Mouse (Mus musculus): ENCODE results near the gene Hist1h3h.
A peak's percentile ranks its signal among the peaks of the same experiment; 100 is the strongest.
"Not testable (repeated sequence)": the region's sequence is repeated elsewhere in the genome, so short reads cannot be mapped to it uniquely, and the experiment has no call there.

Gene Hist1h3h

DNA sequence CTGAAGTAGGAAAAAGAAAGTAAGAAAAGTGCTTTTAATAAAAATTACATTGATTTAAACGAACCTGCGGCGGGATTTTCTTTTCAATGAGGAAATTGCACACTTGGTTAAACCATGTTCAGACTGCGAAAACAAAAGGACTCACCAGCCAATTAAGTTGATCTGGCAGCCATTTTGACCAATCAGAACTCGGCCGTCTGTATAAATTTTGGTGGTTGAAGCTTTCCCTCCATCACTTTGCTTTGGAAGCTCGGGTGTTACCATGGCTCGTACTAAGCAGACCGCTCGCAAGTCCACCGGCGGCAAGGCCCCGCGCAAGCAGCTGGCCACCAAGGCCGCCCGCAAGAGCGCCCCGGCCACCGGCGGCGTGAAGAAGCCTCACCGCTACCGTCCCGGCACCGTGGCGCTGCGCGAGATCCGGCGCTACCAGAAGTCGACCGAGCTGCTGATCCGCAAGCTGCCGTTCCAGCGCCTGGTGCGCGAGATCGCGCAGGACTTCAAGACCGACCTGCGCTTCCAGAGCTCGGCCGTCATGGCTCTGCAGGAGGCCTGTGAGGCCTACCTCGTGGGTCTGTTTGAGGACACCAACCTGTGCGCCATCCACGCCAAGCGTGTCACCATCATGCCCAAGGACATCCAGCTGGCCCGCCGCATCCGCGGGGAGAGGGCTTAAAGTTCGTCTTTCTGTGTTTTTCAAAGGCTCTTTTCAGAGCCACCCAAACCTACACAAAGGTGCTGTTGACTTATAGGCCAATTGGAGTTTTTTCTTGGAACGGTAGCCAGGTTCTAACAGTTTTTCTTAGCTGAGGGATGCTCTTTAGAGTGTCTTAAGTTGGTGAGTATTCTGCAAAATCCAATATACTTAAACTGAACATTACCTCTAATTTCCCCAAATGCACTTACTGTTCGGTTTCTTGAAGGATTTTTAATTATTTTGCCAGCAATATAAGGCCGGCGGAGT is at the start of gene Hist1h3h:
Hist1h3h (plus strand) TSS at position 263 of the 961 bp plus-strand sequence.
- not testable (repeated sequence) for H3K9me3 ChIP-seq (ENCODE audit: low read length); H3K27me3 ChIP-seq (ENCODE audit: insufficient read depth, low read length); H3K36me3 ChIP-seq (ENCODE audit: insufficient read depth, low read length)
- Histone ChIP-seq H3K4me1 (replicated peaks; ENCODE audit: low read depth, low read length) (peaks cover 30% of the 10 kb centered on the region), H3K4me3 (replicated peaks; ENCODE audit: low read length) (peak within 1 kb of the TSS; percentile 75)

DNA sequence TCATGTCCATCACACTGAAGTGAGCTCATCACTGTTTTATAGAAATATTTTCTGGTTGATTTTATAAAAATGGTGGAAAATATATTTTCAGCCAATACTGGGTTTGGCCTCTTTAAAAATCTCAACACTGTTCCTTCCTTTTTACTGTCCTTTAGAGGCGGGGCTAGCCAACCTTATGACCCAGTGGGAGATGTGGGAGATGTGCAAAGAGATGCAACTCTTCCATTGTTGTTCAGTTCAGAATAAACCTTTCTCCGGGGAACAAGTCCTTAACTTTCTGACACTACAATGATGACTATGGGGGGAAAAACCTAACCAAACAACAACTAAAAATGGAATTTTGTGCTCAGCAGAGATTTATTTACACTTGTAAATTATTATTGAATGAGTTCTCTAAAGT is 40.2 kb upstream of the Hist1h3h start, which contains the start of gene Olfr1360:
Olfr1360 (minus strand) TSS at position 101 of the 400 bp plus-strand sequence.
- Histone ChIP-seq H3K27me3 (ENCODE audit: insufficient read depth, low read length) (no peaks in the 10 kb centered on the region), H3K4me1 (replicated peaks; ENCODE audit: low read depth, low read length) (no peaks in the 10 kb centered on the region), H3K36me3 (ENCODE audit: insufficient read depth, low read length) (no peaks in the 10 kb centered on the region), H3K4me3 (replicated peaks; ENCODE audit: low read length) (no peak within 1 kb of the TSS), H3K9me3 (ENCODE audit: low read length) (no peaks in the 10 kb centered on the region)
- TF ChIP-seq POU5F1 (IDR thresholded peaks at IDR 0.05; ENCODE audit: borderline replicate concordance, low read length), result no peak
- TF ChIP-seq CTCF (conservative IDR thresholded peaks at IDR 0.05; ENCODE audit: low read length), result no peak
- TF ChIP-seq NANOG (IDR thresholded peaks at IDR 0.05; ENCODE audit: borderline replicate concordance, low read length), result no peak

- Histone ChIP-seq H3K4me1 (replicated peaks; ENCODE audit: low read depth, low read length) (0 out of 2 replicates have a peak, but pooled peaks cover 2% of the 10 kb centered on the region), H3K9me3 (ENCODE audit: low read length) (no peaks in the 10 kb centered on the region), H3K36me3 (ENCODE audit: insufficient read depth, low read length) (no peaks in the 10 kb centered on the region), H3K4me3 (replicated peaks; ENCODE audit: low read length) (no peak within 1 kb of the TSS), H3K27me3 (ENCODE audit: insufficient read depth, low read length) (0 out of 2 replicates have a peak, but pooled peaks cover 3% of the 10 kb centered on the region)
- TF ChIP-seq POU5F1 (IDR thresholded peaks at IDR 0.05; ENCODE audit: borderline replicate concordance, low read length) (no peak), NANOG (IDR thresholded peaks at IDR 0.05; ENCODE audit: borderline replicate concordance, low read length) (no peak), CTCF (conservative IDR thresholded peaks at IDR 0.05; ENCODE audit: low read length) (no peak)
These were observed 19.6 kb upstream of the Hist1h3h start, which contains the start of gene Olfr1359 for GRCm38 (mm10) chr13:21697811-21698210. Gene Olfr1359, plus strand, starts transcription at chr13:21698111.

DNA sequence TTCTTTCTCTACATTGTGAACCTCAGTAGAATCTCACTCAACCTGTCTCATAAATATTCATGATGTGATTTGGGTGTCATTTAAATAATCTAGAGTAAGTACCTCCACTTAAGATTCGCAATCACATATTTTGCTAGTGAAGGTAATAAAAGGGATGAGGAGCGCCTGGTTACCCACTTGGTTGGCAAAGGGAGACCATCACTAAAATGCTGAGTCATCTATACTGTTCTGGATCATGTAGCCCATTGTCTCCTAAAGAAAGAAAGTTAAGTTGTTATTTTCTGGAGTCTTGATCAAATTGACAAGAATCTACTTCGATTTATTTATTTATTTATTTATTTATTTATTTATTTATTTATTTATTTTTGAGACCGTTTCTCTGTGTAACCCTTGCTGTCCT is 10.8 kb upstream of the Hist1h3h start:
- Histone ChIP-seq H3K4me3 (replicated peaks; ENCODE audit: low read length) (no peak overlapping the region), H3K36me3 (ENCODE audit: insufficient read depth, low read length) (no peaks in the 10 kb centered on the region), H3K9me3 (ENCODE audit: low read length) (no peaks in the 10 kb centered on the region), H3K27me3 (ENCODE audit: insufficient read depth, low read length) (0 out of 2 replicates have a peak, but pooled peaks cover 3% of the 10 kb centered on the region), H3K4me1 (replicated peaks; ENCODE audit: low read depth, low read length) (peaks cover 13% of the 10 kb centered on the region)
- no peak for TF ChIP-seq NANOG (IDR thresholded peaks at IDR 0.05; ENCODE audit: borderline replicate concordance, low read length)
- no peak for TF ChIP-seq POU5F1 (IDR thresholded peaks at IDR 0.05; ENCODE audit: borderline replicate concordance, low read length)
- TF ChIP-seq CTCF (conservative IDR thresholded peaks at IDR 0.05; ENCODE audit: low read length), result no peak

DNA sequence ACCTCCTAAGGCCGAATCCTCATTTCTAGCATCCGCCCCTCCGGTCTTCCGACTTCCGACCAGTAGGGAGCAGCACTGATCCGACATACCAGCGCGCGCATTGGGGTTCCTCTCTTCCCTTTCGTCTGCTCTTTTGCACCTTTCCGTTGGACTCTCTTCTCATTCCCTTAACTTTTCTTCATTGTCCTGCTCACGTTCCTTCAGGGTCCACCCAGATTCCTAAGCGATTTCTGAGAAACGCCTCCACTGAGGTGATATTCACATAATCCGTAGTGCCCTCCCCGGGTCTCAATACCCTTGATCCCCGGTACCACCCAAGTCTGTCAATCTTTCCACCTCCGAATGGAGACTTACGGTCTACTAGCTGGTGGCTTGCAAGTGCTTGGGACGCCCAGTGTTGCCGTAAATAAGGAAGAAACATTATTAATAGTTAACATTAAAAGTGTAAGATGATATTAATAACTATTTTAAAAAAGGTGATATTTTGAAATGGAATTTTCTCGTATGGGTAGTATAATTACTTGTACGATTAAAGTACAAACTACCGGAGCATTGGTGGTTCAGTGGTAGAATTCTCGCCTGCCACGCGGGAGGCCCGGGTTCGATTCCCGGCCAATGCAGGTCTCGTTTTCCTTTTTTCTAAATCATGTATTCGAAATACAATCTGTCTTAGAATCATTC is 7.3 kb upstream of the Hist1h3h start:
- Histone ChIP-seq H3K4me3 (replicated peaks; ENCODE audit: low read length) (peak overlapping the region; percentile 95), H3K36me3 (ENCODE audit: insufficient read depth, low read length) (no peaks in the 10 kb centered on the region), H3K27me3 (ENCODE audit: insufficient read depth, low read length) (no peaks in the 10 kb centered on the region), H3K4me1 (replicated peaks; ENCODE audit: low read depth, low read length) (peaks cover 16% of the 10 kb centered on the region), H3K9me3 (ENCODE audit: low read length) (no peaks in the 10 kb centered on the region)
- TF ChIP-seq CTCF (conservative IDR thresholded peaks at IDR 0.05; ENCODE audit: low read length), result peak; percentile 59
- TF ChIP-seq NANOG (IDR thresholded peaks at IDR 0.05; ENCODE audit: borderline replicate concordance, low read length), result no peak

DNA sequence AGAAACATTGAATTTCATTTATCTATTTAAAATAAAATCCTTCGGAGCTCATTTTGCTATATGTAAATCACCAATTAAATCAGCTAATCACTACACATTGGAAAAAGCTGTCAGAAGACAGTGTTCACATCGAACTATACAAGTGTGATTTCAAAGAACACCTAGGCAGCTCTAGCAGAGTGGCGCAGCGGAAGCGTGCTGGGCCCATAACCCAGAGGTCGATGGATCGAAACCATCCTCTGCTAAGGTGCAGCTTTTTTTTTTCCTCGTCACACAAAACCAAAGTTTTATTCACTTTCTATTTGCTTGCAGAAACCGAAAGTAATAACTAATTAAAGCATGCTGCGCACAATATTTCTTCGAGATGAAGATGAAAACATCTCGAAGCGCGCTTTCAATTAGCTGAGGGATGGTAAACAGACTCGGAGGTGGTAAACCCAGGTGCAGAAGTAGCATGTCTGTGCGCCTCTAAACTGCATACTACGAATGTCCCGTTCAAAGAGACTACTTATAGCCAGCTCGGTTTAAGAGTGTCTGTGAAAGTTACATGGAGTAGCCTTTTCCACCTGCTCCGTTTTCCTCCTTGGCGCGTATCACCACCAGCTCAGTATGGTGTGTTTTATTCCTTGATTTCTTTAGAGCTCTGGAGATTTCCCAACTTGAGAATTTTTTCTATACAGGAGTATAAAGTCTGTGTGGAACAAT is 6.5 kb upstream of the Hist1h3h start:
- TF ChIP-seq CTCF (conservative IDR thresholded peaks at IDR 0.05; ENCODE audit: low read length) (no peak), NANOG (IDR thresholded peaks at IDR 0.05; ENCODE audit: borderline replicate concordance, low read length) (no peak), POU5F1 (IDR thresholded peaks at IDR 0.05; ENCODE audit: borderline replicate concordance, low read length) (no peak)
- no peaks in the 10 kb centered on the region for H3K9me3 ChIP-seq (ENCODE audit: low read length)
- peaks cover 20% of the 10 kb centered on the region for H3K4me1 ChIP-seq (replicated peaks; ENCODE audit: low read depth, low read length)
- H3K4me3 ChIP-seq (replicated peaks; ENCODE audit: low read length), result peak overlapping the region; percentile 95
- no peaks in the 10 kb centered on the region for H3K27me3 ChIP-seq (ENCODE audit: insufficient read depth, low read length)
- H3K36me3 ChIP-seq (ENCODE audit: insufficient read depth, low read length), result no peaks in the 10 kb centered on the region

DNA sequence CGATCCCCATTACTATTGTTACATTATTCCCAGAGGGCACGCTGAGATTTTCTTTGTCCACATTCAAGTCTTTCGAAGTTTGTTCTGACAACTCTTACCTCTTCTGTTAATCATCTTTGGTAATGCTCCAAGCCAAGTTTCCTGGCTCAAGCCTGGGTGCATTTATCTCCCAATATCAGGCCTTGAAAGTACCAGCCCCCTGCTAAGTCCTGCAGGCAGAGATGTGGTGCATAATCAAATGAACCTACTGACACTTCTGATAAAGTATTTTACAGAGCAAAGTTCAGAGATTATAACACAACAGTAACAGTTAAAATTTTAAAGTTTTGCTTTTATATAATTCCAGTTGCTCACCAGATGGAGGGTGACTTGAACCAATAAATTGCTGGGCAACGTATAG is 5.8 kb upstream of the Hist1h3h start:
- no peaks in the 10 kb centered on the region for H3K36me3 ChIP-seq (ENCODE audit: insufficient read depth, low read length)
- peaks cover 20% of the 10 kb centered on the region for H3K4me1 ChIP-seq (replicated peaks; ENCODE audit: low read depth, low read length)
- peak overlapping the region; percentile 95 for H3K4me3 ChIP-seq (replicated peaks; ENCODE audit: low read length)
- no peaks in the 10 kb centered on the region for H3K27me3 ChIP-seq (ENCODE audit: insufficient read depth, low read length)
- TF ChIP-seq NANOG (IDR thresholded peaks at IDR 0.05; ENCODE audit: borderline replicate concordance, low read length) (no peak), CTCF (conservative IDR thresholded peaks at IDR 0.05; ENCODE audit: low read length) (no peak), POU5F1 (IDR thresholded peaks at IDR 0.05; ENCODE audit: borderline replicate concordance, low read length) (no peak)
- no peaks in the 10 kb centered on the region for H3K9me3 ChIP-seq (ENCODE audit: low read length)

GRCm38 (mm10) chr13:21714725-21715124 is 2.7 kb upstream of the Hist1h3h start:
- TF ChIP-seq POU5F1 (IDR thresholded peaks at IDR 0.05; ENCODE audit: borderline replicate concordance, low read length) (no peak), CTCF (conservative IDR thresholded peaks at IDR 0.05; ENCODE audit: low read length) (peak; percentile 92), NANOG (IDR thresholded peaks at IDR 0.05; ENCODE audit: borderline replicate concordance, low read length) (no peak)
- no peaks in the 10 kb centered on the region for H3K27me3 ChIP-seq (ENCODE audit: insufficient read depth, low read length)
- peak overlapping the region; percentile 76 for H3K4me3 ChIP-seq (replicated peaks; ENCODE audit: low read length)
- H3K9me3 ChIP-seq (ENCODE audit: low read length), result no peaks in the 10 kb centered on the region
- peaks cover 26% of the 10 kb centered on the region for H3K4me1 ChIP-seq (replicated peaks; ENCODE audit: low read depth, low read length)
- no peaks in the 10 kb centered on the region for H3K36me3 ChIP-seq (ENCODE audit: insufficient read depth, low read length)

Measured in E14TG2a.4 (cell line).